Mouse (Mus musculus) thymus, adult 2 months (tissue): ENCODE data around the gene Tifa.

Experiments used
- CTCF ChIP-seq: fragments of 200-500 bp; IDR thresholded peaks from 2 replicates; pipeline ENCODE4 v1.5.1; 2012; ENCODE audit warnings: mild to moderate bottlenecking, control low read depth, low read length, moderate library complexity, borderline replicate concordance; ENCODE audit not compliant: control insufficient read depth, poor library complexity, insufficient read depth; ENCODE audit errors: extremely low read depth
- POLR2A ChIP-seq: fragments of 200-500 bp; IDR thresholded peaks from 2 replicates; pipeline ENCODE4 v1.6.1; 2012; ENCODE audit warnings: mild to moderate bottlenecking, low read length, control low read depth, moderate library complexity; ENCODE audit not compliant: control insufficient read depth, poor library complexity, insufficient read depth; ENCODE audit errors: extremely low read depth

- TF ChIP-seq CTCF (no peak), POLR2A (no peak)
Observed at GRCm38 (mm10) chr3:127863571-127863970, 74.0 kb downstream of the Tifa start.
